Mouse (Mus musculus): ENCODE measurements at regions not wholly inside any gene's neighbourhood (a gene's known extent, or its start where the extent isn't known, plus 50 kb on each side); places are given as distances from the start of the nearest gene placed in this dataset.

DNA sequence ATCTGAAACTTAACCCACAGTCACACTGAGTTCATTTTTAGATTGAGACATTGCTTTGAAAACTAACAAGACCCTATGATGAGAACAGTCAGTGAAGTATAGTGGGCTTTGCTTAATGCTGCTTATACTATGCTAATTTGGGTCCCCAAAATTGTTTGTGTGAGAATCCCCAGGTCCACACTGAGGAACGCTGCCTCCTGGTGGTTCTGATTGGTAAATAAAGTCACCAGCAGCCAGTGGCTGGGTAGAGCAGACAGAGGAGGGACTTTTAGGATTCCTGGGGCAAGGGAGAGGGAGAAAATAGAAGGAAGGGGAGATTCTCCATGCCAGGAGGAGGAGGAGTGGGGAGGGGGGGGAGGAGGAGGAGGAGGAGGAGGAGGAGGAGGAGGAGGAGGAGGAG, 288.4 kb upstream of the Htr2a start:
- intact Hi-C loops (cut with DNase I), result no loop called here
- no peak for DNase-seq

GRCm38 (mm10) chr14:74358730-74359444, 281.8 kb upstream of the Htr2a start:
- intact Hi-C loops (cut with DNase I), result no loop called here
- no peak for DNase-seq

DNA sequence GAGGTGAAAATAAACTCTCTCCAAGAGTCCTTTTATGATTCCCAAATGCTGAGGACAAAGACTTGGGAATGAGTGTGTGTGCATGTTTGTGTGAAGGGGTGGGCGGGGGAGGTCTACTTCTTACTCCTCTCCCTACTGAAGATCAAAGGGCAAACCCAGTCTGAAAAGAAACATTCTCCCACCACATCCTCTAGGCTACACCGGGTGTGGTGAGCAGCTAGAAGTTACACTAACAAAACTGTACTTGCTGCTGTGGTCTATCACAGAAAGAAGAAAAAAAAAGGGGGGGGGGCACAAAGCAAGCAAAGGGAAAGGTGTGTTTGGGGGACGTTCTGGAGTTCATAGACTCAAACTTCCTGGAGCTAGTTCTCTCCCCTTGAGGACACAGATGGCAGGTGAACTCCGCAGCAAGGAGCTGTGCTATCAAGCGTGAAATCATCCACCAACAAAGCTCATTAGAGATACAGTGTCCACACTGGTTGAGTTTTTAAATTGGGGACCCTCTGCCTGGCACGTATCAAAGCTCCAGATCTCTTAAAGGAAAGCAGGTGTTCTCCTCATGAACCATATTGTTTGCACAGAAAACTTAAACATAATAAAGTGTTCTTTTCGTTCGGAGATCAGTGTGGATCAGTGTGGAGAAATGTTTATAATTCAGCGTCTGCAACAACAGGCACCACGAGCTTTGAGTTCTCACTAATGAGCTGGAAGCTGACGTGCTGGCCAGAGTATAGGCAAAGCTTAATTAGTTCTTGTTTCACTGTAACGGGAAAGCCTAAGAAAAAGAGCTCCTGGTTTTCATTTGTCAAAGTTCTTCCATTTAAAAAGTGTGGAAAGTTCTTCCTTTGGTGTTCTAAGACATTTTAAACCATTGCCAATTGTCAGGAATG, 280.7 kb upstream of the Htr2a start:
- intact Hi-C loops (cut with DNase I), result no loop called here
- no peak for DNase-seq

- intact Hi-C loops (cut with DNase I), result no loop called here
- no peak for DNase-seq
These were observed 256.2 kb upstream of the Htr2a start for GRCm38 (mm10) chr14:74384481-74384880.

DNA sequence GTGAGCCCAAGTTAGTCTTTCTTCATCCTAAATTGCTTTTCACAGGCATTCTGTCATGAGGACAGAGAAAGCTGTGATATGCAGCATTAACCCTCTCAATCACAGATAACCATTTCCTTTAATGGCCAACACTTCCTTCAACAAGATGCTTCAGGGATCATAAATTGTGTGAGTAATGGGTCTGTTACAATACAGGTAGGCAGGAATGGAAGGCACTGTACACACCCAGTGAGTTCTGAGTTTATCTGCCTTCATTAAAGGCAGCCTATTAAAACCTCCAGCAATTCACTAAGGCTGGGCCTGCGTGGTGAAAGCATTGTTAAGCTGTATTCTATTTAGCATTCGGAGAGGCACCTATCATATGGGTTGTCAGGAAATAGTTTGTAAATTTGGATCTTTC, 248.2 kb upstream of the Htr2a start:
- intact Hi-C loops (cut with DNase I), result no loop called here
- no peak for DNase-seq

GRCm38 (mm10) chr14:74397202-74397601, 243.4 kb upstream of the Htr2a start:
- intact Hi-C loops (cut with DNase I), result no loop called here
- no peak for DNase-seq

- no peak for DNase-seq
- intact Hi-C loops (cut with DNase I), result no loop called here
These were observed 231.2 kb upstream of the Htr2a start for GRCm38 (mm10) chr14:74409441-74409840.

GRCm38 (mm10) chr14:74428226-74428625, 212.4 kb upstream of the Htr2a start:
- DNase-seq, result no peak
- intact Hi-C loops (cut with DNase I), result no loop called here

DNA sequence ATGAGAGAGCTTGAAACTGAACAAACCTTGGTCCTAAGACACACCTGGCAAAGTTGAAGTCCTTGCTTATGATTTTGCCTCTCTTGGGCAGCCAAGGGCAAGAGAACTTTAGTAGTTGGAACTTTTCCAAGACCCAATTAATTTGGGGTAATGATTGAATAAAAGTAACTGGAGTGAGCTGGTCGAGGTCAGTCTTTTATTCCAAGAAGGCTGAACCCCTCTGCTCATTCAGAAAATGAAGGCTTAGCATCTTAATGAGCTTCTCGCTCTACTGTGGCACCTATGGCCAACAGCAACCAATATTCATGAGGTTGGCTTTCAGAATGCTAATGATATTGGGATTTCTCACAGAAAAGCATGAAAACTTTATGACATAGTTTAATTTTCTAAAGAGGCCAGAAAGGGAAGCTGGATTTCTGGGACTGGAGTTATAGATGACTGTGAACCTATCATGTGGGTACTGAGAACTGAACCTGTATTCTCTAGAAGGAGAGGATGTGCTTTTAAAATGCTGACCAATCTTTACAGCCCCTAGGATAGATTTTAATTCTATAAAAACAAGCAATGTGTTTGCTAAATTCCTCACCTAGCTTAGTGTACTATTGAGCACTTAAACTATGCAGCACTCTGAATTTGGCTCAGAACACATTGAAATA, 176.5 kb upstream of the Htr2a start:
- intact Hi-C loops (cut with DNase I), result no loop called here
- no peak for DNase-seq

DNA sequence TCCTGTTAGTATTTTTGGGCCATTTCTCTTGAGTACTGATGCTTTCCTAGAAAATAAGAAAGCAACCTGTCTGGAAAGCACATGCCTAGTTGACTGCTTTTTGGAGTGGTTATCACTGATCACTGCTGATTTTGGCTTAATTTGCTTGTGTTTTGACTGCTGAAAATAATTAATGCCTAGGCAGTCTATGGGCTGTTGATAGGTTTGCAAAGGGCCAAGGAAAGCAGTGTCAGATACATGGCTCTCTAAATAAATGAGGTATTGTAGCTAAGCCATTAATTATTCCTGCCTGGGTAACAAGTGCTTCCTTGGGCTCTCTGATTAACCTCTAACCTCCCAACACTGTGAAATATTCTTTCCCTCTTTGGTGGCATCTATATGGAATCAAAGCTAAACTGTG, 145.1 kb upstream of the Htr2a start:
- no peak for DNase-seq
- intact Hi-C loops (cut with DNase I), result no loop called here

DNA sequence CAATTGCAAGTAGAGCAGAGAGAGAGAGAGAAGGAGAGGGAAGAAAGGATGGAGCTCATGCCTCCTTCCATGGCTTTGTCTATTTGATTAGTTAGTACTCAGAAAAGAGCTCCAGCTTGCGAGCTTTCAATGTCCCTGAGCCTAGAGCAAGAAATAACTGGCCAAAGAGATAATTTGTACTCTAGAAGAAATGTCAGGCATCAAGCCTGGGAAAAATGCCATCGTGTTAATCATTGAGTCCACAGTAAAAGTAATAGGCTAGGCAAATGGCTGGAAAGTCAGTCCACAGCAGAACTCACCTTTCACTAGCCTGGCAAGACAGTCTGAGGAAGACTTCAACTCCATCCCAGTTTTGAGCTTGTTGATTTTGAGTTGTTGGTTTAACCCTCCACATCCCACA, 129.1 kb upstream of the Htr2a start:
- intact Hi-C loops (cut with DNase I), result no loop called here
- DNase-seq, result no peak

- no peak for DNase-seq
- intact Hi-C loops (cut with DNase I), result no loop called here
These were observed 124.2 kb upstream of the Htr2a start for GRCm38 (mm10) chr14:74516451-74516850.

DNA sequence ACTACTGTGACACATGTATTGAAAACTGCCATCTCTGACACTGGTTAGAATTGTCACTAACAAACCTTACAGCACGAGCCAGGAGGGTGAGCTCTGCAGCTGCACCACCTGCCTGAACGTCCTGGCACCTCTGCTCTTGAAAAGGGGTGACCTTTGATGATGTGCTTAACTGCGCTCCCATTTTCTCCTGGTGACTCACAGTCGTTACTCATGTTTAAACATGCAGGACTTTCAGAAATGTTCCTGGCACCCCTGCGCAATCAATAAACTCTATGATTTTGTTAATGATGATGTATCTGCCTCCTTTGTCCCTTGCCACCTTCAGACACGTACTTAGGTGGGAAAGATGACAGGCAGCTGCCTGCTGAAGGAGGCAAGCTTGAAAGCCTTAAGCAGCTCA, 121.1 kb upstream of the Htr2a start:
- intact Hi-C loops (cut with DNase I), result no loop called here
- DNase-seq, result no peak

GRCm38 (mm10) chr14:74521669-74522068, 119.0 kb upstream of the Htr2a start:
- intact Hi-C loops (cut with DNase I), result no loop called here
- DNase-seq, result no peak

GRCm38 (mm10) chr14:74527246-74527645, 113.4 kb upstream of the Htr2a start:
- no peak for DNase-seq
- intact Hi-C loops (cut with DNase I), result no loop called here

- no peak for DNase-seq
- intact Hi-C loops (cut with DNase I), result no loop called here
These were observed 111.2 kb upstream of the Htr2a start for GRCm38 (mm10) chr14:74529368-74529951.

DNA sequence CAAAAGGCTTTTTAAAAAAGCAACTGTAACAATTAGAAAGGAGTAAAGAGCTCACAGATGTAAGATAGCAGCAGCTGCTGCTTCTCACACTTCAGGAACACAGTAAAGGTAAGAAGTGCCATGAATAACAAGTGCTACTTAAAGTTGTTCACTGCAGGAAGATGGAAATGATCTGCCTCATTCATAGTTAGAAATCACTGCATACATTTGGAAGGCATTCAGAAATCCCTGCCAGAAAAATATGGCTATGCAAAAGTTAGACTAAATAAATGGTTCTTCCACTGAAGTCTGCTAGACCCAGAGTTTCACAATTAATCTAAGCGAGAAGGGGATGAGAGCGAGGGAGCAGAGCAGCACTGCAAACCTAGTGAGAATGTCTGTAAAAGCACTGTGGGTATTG, 102.5 kb upstream of the Htr2a start:
- DNase-seq, result no peak
- intact Hi-C loops (cut with DNase I), result no loop called here

DNA sequence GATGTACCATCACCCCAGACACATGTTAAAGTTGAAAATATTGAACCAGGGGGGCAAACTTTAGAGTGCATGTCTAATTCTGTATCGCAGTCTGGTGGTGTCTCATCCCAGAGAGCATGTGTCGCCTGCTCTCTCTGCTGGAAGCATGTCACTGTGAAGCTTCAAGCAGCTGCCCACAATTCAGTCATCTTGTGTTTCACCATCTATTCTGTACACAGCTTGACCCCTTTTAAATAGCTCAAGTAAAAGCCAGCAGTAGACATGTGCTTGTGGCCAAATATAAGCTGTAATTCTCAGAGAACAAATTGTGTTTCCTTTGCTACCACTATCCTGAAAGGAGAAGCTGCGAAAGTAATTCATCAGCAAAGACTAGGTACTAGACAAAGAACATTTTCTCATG, 96.6 kb upstream of the Htr2a start:
- intact Hi-C loops (cut with DNase I), result no loop called here
- DNase-seq, result no peak

DNA sequence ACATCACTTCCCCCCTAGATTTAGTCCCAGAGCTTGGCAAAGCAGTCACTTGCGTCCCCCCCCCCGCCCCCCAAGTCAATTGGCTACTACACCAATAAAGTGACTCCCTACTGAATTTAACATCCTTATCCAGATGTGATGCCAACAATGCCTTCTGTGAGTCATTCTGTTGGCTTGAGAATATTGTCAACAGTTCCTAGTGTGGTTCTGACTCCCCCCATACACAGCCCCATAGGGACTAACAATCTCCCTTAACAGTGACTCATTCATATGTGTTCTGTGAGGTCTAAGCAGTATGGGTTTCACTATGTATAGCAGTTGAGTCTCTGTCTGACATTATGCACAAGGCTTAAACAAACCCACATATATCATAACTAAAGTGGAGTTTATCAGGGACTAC, 89.5 kb upstream of the Htr2a start:
- intact Hi-C loops (cut with DNase I), result no loop called here
- no peak for DNase-seq

DNA sequence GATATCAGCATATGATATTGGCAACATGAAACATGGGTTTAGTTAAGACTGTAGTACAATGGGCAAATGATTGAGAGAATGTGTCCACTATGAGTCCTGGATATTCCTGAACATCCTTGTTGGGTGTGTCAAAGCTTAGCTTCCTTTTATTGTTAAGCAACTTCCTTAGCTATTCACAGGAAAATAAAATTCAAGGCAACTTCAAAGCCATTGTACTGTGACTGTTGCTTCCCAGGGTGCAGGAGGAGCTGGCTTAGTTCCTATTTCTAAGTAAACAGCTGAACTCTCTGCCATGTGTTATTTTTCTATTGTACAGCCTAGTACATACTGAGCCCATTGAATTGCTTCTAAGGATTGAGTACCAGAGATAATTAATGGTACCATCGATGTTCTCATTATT, 87.0 kb upstream of the Htr2a start:
- intact Hi-C loops (cut with DNase I), result no loop called here

GRCm38 (mm10) chr14:74558359-74558758, 82.3 kb upstream of the Htr2a start:
- DNase-seq, result no peak
- intact Hi-C loops (cut with DNase I), result no loop called here

More for the DNA sequence above, 87.0 kb upstream of the Htr2a start:
- no peak for DNase-seq

Measured in gastrocnemius, postnatal 36 days (tissue).